Mouse (Mus musculus) intestine, embryonic 14.5 days (tissue): ENCODE results near the gene Mrln. TPM values are rescaled to one million over a fixed set of nuclear protein-coding genes. Genes with fewer than 3 reads are reported as not detected.
"Not testable (repeated sequence)": the region's sequence is repeated elsewhere in the genome, so short reads cannot be mapped to it uniquely, and the experiment has no call there.

Source experiments
- ATAC-seq: fragments of 200-750 bp; cut with Nextera tagmentation; replicated peaks from 2 replicates; pipeline ENCODE4 v1.8.0; 2017; ENCODE audit warnings: low read depth, moderate number of reproducible peaks, moderate TSS enrichment, moderate library complexity; ENCODE audit not compliant: low FRiP score, low TSS enrichment
- DNase-seq: peaks from one replicate; pipeline ENCODE4 v3.0.0-alpha.2; 2018; ENCODE audit warnings: low spot score
- H3K27ac ChIP-seq: fragments of 300-500 bp; sonication (generic); 2 replicates; pipeline ENCODE4 v1.5.1; 2014; ENCODE audit warnings: low read depth, mild to moderate bottlenecking, control low read depth
- H3K27me3 ChIP-seq: fragments of 300-500 bp; sonication (generic); replicated peaks from 2 replicates; pipeline ENCODE4 v1.6.1; 2014; ENCODE audit warnings: low read length, control low read depth; ENCODE audit not compliant: control insufficient read depth, insufficient read depth
- H3K36me3 ChIP-seq: fragments of 300-500 bp; sonication (generic); 2 replicates; pipeline ENCODE4 v1.6.1; 2014; ENCODE audit warnings: low read length, control low read depth; ENCODE audit not compliant: control insufficient read depth, insufficient read depth
- H3K4me1 ChIP-seq: fragments of 300-500 bp; sonication (generic); replicated peaks from 2 replicates; pipeline ENCODE4 v1.6.1; 2014; ENCODE audit warnings: low read length, control low read depth, mixed read lengths; ENCODE audit not compliant: control insufficient read depth, insufficient read depth
- H3K4me2 ChIP-seq: fragments of 300-500 bp; sonication (generic); 2 replicates; pipeline ENCODE4 v1.6.1; 2014; ENCODE audit warnings: low read length
- H3K4me3 ChIP-seq: fragments of 300-500 bp; sonication (generic); 2 replicates; pipeline ENCODE4 v1.5.1; 2014; ENCODE audit warnings: low read depth, low read length, control low read depth, mixed read lengths
- H3K9ac ChIP-seq: fragments of 300-500 bp; sonication (generic); 2 replicates; pipeline ENCODE4 v1.6.1; 2014; ENCODE audit warnings: mild to moderate bottlenecking, low read length
- H3K9me3 ChIP-seq: fragments of 300-500 bp; sonication (generic); 2 replicates; pipeline ENCODE4 v1.6.1; 2016; ENCODE audit warnings: low read length, control low read depth; ENCODE audit not compliant: control insufficient read depth
- WGBS: fragments of 180-500 bp; shearing (Covaris S2); extraction: QIAGEN DNeasy Blood & Tissue Kit; methylation state at CpG from one replicate; pipeline ENCODE4 v1.1.7; 2014; 5-methylcytosine and 5-hydroxymethylcytosine counted together
- polyA plus RNA-seq: library from polyadenylated mRNA; unstranded; fragments of >200 nt; fragmentation: Nextera tagmentation; extraction: Ambion mirVana; gene quantifications from 2 replicates; pipeline ENCODE4 v1.2.1, GENCODE M21; 2014

The Mrln gene
- polyA plus RNA-seq, 1 experiment from 2014 or later, result 1.0 TPM

DNA sequence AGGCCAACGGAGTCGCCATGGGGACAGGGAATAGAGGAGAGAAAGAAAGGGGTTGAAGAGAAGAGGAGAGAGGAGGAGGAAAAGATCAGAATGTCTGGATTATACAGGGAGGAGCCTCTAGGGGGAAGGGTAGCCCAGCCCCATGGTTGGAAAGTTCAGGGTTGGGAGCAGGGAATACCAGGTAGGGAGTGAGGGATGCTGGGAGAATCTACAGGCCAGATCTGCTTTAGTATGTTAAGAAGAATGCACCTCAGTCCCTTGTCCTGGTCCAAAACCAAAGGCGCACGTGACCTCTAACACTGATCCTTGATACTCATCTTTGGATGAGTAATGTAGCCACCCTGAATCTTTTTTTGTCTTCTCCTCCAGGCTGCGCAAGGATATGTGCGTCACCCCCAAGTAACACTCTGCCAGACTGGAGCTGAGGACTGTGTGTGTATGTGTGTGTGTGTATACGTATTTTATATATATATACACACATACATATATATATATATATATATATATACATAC is 5.5 kb upstream of the Mrln start:
- DNase-seq (no peak), ATAC-seq (no peak)
- Histone ChIP-seq H3K36me3 (no peaks in the 10 kb centered on the region), H3K9ac (no peak overlapping the region), H3K27me3 (no peaks in the 10 kb centered on the region), H3K4me3 (no peak overlapping the region), H3K4me1 (peaks cover 5% of the 10 kb centered on the region; the same call in 1 of the 2 replicates), H3K9me3 (no peaks in the 10 kb centered on the region), H3K4me2 (no peak overlapping the region), H3K27ac (no peak overlapping the region)
- WGBS, result 94% methylated on average over 7 of the region's 7 CpGs

DNA sequence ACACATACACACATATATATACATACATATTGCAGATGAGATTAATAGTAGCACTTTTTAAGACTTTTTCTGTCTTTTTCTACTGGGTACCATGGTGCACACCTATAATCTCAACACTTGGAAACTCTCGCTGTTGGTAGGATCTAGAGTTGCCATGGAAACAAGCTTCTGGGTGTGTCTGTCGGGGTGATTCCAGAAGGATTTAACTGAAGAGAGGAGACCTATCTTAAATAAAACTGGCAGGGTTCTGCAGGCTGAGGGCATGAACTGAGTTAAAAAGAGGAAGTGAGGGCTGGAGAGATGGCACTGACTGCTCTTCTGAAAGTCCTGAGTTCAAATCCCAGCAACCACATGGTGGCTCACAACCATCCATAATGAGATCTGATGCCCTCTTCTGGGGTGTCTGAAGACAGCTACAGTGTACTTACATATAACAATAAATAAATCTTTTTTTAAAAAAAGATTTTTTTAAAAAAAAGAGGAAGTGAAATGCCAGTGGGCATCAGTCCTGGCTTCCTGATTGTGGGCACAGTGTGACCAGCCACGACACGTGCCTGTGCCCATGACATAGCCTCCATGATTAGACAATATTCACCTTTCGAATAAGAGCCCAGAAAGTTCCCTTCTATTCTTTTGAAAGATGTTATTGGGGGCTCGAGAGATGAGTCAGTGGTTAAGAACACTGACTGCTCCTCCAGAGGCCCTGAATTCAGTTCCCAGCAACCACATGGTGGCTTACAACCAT is 4.8 kb upstream of the Mrln start:
- Histone ChIP-seq H3K9ac (no peak overlapping the region), H3K9me3 (no peaks in the 10 kb centered on the region), H3K4me1 (peaks cover 9% of the 10 kb centered on the region; the same call in 1 of the 2 replicates), H3K27me3 (no peaks in the 10 kb centered on the region), H3K4me2 (no peak overlapping the region), H3K27ac (no peak overlapping the region), H3K4me3 (no peak overlapping the region), H3K36me3 (no peaks in the 10 kb centered on the region)
- DNase-seq, result no peak
- ATAC-seq, result no peak
- 84% methylated on average over 6 of the region's 6 CpGs for WGBS

DNA sequence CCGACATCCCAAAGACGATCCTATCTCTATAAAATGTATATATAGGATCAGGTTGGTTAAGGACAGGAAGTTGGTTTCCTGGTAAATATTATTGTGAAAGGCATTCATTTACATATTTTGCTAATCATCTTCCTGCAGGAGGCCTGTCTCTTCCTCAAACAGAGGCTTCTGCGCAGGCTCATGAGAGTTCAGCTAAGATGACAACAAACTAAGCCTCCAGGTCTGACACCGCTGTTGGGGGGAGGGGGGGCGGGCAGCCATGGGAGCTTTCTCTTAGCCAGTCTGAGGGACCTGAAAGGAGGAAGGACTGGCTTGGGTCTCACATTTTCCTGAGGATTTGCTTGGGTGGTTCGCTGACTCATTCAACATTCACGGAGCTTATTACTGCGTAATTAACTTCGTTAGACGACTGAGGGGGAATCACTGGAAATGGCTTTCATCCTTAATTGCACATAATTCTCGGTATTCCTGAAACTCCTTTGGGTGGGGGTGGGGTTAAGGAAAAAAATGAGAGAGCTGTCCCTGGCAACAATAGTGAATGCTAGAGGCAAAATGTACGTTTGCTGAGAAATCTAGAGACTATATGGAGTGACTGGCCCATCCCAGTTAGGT is 3.5 kb upstream of the Mrln start:
- H3K4me3 ChIP-seq, result no peak overlapping the region
- DNase-seq (no peak), ATAC-seq (no peak)
- peaks cover 12% of the 10 kb centered on the region for H3K4me1 ChIP-seq
- WGBS, result 66% methylated on average over 12 of the region's 12 CpGs
- no peaks in the 10 kb centered on the region for H3K9me3 ChIP-seq
- H3K9ac ChIP-seq, result no peak overlapping the region
- H3K4me2 ChIP-seq, result no peak overlapping the region
- no peaks in the 10 kb centered on the region for H3K27me3 ChIP-seq
- H3K27ac ChIP-seq, result no peak overlapping the region
- no peaks in the 10 kb centered on the region for H3K36me3 ChIP-seq

DNA sequence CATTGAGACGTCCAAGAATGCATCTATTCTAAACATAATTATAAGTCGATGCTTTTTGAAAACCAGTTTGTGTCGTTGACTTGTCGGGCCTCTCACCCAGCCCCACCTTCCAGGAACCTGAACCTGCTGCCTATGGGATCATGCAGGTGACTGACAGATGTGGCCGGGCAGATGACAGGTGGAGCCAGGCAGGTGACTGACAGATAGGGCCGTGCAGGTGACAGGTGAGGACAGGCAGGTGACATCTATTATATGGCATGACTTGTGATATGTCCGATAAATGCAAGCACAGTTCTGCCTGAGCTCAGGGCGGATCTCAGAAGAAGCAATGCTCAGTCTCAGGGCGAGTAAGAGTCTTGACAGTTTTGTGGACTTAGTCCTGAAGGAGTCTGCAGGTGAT is 6.8 kb downstream of the Mrln start:
- H3K27ac ChIP-seq, result no peak overlapping the region
- no peaks in the 10 kb centered on the region for H3K9me3 ChIP-seq
- no peak overlapping the region for H3K9ac ChIP-seq
- WGBS, result 84% methylated on average over 9 of the region's 9 CpGs
- no peak for ATAC-seq
- H3K4me1 ChIP-seq, result no peaks in the 10 kb centered on the region
- no peak overlapping the region for H3K4me3 ChIP-seq
- no peak overlapping the region for H3K4me2 ChIP-seq
- no peak for DNase-seq
- H3K36me3 ChIP-seq, result no peaks in the 10 kb centered on the region
- H3K27me3 ChIP-seq, result no peaks in the 10 kb centered on the region

DNA sequence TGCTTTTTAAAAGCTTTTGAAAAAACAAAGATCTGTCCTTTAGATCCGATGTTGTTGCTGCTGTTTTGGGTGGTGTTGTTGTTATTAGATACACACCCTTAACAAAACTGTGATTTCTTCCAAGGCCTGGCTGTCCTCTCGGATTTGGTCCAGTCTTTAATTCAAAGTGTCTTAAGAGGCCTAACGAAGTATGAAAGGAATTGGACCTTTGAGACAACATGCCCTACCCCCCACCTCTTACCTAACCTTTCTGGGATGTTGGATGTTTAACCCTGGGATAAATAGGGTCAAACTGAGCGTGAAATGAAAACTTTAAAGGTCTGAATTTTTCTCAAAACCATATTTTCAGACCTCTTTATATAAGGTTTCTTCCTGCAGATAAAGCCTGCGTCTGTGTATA is 16.5 kb downstream of the Mrln start:
- Histone ChIP-seq H3K27ac (no peak overlapping the region), H3K4me2 (no peak overlapping the region), H3K36me3 (no peaks in the 10 kb centered on the region), H3K9ac (no peak overlapping the region), H3K27me3 (no peaks in the 10 kb centered on the region), H3K4me3 (no peak overlapping the region), H3K4me1 (no peaks in the 10 kb centered on the region), H3K9me3 (no peaks in the 10 kb centered on the region)
- 74% methylated on average over 5 of the region's 5 CpGs for WGBS
- ATAC-seq, result no peak
- no peak for DNase-seq

DNA sequence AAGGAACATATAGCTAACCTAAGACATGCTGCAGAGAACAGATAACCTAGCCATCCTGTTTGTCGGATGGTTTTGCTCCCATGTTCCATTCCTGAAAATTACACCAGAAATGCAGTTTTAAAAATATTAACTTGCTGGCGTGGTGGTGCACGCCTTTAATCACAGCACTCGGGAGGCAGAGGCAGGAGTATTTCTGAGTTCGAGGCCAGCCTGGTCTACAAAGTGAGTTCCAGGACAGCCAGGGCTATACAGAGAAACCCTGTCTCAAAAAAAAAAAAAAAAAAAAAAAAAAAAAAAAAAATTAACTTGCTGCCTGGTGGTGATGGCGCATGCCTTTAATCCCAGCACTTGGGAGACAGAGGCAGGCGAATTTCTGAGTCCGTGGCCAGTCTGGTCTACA is 17.8 kb downstream of the Mrln start:
- not testable (repeated sequence) for ATAC-seq, H3K9ac ChIP-seq, H3K36me3 ChIP-seq, H3K4me3 ChIP-seq, H3K27ac ChIP-seq, H3K27me3 ChIP-seq, H3K4me1 ChIP-seq, DNase-seq, H3K4me2 ChIP-seq, H3K9me3 ChIP-seq
- WGBS, result 93% methylated on average over 8 of the region's 8 CpGs

DNA sequence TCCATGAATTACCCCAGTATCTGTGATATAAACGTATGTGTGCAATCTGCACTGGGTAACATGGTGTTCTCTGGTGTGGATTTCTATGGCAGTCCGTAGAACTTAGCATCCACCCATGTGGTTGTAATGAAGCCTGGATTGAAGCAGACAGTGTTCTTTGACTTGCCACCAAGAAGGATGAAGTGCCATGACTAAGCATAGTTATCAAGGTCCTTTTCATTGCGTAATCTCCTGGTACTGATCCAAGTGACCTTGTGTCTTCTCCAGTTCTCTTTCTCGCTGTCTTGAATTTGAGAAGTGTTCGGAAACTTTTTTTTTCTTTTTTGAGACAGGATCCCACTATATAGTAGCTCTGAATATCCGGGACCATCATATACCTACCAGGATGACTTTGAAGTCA is 20.1 kb downstream of the Mrln start:
- ATAC-seq (no peak), DNase-seq (no peak)
- no peaks in the 10 kb centered on the region for H3K4me1 ChIP-seq
- H3K27me3 ChIP-seq, result no peaks in the 10 kb centered on the region
- 91% methylated on average over 6 of the region's 6 CpGs for WGBS
- no peak overlapping the region for H3K4me3 ChIP-seq
- H3K27ac ChIP-seq, result no peak overlapping the region
- no peaks in the 10 kb centered on the region for H3K9me3 ChIP-seq
- H3K9ac ChIP-seq, result no peak overlapping the region
- no peaks in the 10 kb centered on the region for H3K36me3 ChIP-seq
- H3K4me2 ChIP-seq, result no peak overlapping the region

DNA sequence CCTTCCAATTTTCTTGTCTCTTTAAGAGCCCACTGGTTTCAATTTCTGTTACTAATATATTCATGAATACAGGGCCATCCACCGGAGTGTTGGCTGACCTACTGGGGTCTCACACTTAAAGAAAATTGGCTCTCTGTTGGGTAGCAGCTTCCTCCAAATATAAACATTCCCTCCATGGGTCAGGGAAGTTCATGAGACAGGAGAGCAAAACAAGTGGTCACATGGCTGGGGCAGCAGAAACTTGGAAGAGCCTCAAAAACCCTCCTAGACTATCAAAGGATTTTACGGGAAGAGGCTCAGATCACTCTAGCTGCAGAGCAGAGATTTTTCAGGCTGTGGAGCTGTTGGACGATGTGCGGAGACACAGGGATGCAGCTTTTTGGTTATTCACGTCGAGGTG is 21.3 kb downstream of the Mrln start:
- Histone ChIP-seq H3K4me1 (no peaks in the 10 kb centered on the region), H3K4me3 (no peak overlapping the region), H3K36me3 (no peaks in the 10 kb centered on the region), H3K9me3 (no peaks in the 10 kb centered on the region), H3K27me3 (no peaks in the 10 kb centered on the region), H3K4me2 (no peak overlapping the region), H3K9ac (no peak overlapping the region), H3K27ac (no peak overlapping the region)
- WGBS, result 37% methylated on average over 6 of the region's 6 CpGs
- ATAC-seq (no peak), DNase-seq (no peak)

DNA sequence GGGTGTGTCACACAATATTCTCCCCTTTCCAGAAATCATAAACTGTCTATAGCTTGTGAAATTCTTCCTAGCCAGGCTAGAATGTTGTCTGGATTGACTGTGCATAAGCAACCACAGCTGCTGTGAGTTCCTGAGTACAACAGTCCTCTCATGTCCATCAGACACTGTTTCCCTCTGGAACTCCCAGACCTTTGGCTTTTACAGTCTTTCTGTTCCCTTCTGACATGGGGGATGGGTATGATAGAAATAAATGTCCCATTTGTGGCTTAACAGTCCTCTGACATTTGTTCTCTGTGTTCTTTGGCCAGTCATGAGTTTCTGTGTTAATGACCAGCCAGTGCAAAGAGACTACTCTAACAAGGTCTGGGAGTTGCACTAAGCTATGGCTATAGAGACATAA is 22.1 kb downstream of the Mrln start:
- Histone ChIP-seq H3K36me3 (no peaks in the 10 kb centered on the region), H3K4me3 (no peak overlapping the region), H3K4me1 (no peaks in the 10 kb centered on the region), H3K27ac (no peak overlapping the region), H3K9ac (no peak overlapping the region), H3K4me2 (no peak overlapping the region), H3K27me3 (no peaks in the 10 kb centered on the region), H3K9me3 (no peaks in the 10 kb centered on the region)
- ATAC-seq (no peak), DNase-seq (no peak)
